Mouse (Mus musculus): ENCODE data around the gene Car8.
"Not testable (repeated sequence)": the region's sequence is repeated elsewhere in the genome, so short reads cannot be mapped to it uniquely, and the experiment has no call there.

Gene Car8

GRCm38 (mm10) chr4:8201631-8202030, 37.2 kb downstream of the Car8 start:
- DNase-seq = no peak

- DNase-seq = peak; percentile 49
Observed at GRCm38 (mm10) chr4:8200081-8200480, 38.8 kb downstream of the Car8 start.

- DNase-seq = no peak
Observed at GRCm38 (mm10) chr4:8198033-8198432, 40.8 kb downstream of the Car8 start.

GRCm38 (mm10) chr4:8190441-8190840, 48.4 kb downstream of the Car8 start:
- no peak for DNase-seq

- no peak for DNase-seq
Observed at GRCm38 (mm10) chr4:8186921-8187687, 51.7 kb downstream of the Car8 start.

GRCm38 (mm10) chr4:8180576-8180975, 58.3 kb downstream of the Car8 start:
- no peak for DNase-seq

- no peak for DNase-seq
Observed at GRCm38 (mm10) chr4:8154589-8155198, 84.1 kb downstream of the Car8 start.

- not testable (repeated sequence) for DNase-seq
Observed at GRCm38 (mm10) chr4:8153926-8154325, 84.9 kb downstream of the Car8 start.

- no peak for DNase-seq
Observed at GRCm38 (mm10) chr4:8137403-8137802, 101.4 kb downstream of the Car8 start.

- DNase-seq = no peak
Observed at GRCm38 (mm10) chr4:8132024-8132423, 106.8 kb downstream of the Car8 start.

GRCm38 (mm10) chr4:8113558-8113957, 125.3 kb downstream of the Car8 start:
- DNase-seq = no peak

- no peak for DNase-seq
Observed at GRCm38 (mm10) chr4:8111891-8112290, 127.0 kb downstream of the Car8 start.

- DNase-seq = no peak
Observed at GRCm38 (mm10) chr4:8109906-8110567, 128.8 kb downstream of the Car8 start.

GRCm38 (mm10) chr4:8101466-8101865, 137.4 kb downstream of the Car8 start:
- DNase-seq = no peak

GRCm38 (mm10) chr4:8098084-8098483, 140.8 kb downstream of the Car8 start:
- DNase-seq = no peak

GRCm38 (mm10) chr4:8097683-8098082, 141.2 kb downstream of the Car8 start:
- no peak for DNase-seq

- not testable (repeated sequence) for DNase-seq
Observed at GRCm38 (mm10) chr4:8093566-8093965, 145.3 kb downstream of the Car8 start.

All from liver (tissue).